Mouse (Mus musculus) lung, postnatal 25 days (tissue): ENCODE data around the gene Nin.
A peak's percentile ranks its signal among the peaks of the same experiment; 100 is the strongest.

Source experiments
- DNase-seq: peaks from one replicate; pipeline ENCODE4 v3.0.0; 2022; ENCODE audit warnings: low spot score

Gene Nin

DNA sequence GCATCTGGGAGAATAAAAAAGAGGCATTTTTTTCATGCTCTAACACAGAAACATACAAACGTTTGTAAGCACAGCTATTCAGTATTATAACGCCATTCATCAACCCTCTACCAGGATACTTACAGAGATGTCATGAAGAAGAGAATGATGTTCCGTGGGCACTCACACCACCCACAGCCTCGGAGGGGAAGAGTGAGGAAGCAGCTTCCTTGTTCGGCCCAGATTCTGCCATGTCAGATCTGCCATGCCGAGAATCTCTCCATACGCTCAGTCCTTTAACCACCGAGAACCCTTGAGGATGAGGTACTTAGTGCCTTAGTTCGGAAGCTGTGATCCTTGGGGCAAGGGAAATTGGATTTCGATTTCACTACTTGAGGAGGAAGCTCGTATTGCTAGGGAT is at the start of gene Nin:
Gene Nin, minus strand, starts transcription at position 367 of the 400 bp plus-strand sequence.
- no peak for DNase-seq

DNA sequence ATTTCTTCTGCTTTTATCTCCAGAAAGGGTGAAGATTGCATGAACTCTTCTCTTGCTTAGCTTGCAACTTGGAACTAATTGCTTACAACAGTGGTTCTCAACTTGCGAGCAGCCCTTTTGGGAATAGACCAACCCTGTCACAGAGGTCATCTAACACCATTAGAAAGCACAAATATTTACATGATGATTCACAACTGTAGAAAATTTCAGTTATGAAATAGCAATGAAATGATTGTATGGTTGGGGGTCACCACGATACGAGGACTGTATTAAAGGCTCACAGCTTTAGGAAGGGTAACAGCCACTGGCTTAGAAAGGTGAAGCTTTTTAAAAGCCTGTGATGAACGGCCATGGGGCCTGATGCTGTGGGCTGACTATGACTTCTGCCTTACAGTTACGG is 47.5 kb upstream of the Nin start:
- DNase-seq = no peak

DNA sequence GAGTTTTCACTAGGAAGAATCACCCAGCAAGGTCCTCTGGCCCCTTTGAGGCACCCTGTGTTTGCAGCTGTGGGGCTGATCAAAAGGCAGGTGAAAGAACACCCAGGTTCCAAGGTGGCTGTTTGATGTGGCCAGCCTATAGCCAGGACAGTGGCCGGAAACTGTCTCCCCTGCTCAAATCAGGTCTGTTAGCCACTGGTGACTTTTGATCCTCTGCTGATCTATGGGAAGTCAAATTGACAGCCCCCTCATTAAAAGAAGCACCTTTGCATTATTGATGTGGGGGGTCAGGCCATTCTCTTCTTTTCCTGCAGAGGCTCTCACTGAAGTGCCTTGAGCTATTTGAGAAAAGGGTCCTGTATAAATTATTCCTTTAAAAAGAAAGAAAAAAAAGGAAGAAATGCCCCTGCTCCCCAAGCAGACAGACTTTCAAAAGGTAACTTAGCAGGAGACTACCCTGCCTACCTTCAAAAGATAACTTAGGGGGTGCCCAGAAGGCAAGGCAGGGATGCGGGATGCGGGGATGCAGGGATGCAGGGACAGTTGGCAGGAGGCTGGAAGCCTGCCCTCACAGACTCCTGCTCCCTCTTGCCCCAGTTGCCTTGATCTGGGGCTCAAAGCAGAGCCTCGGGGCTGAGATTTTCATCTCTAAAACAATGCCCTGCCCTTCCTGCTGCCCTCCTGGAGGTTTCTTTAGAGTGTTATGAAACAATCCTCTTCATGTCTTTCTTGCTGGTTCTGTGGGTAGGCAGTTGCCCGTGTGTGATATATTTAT is 44.0 kb upstream of the Nin start:
- no peak for DNase-seq

DNA sequence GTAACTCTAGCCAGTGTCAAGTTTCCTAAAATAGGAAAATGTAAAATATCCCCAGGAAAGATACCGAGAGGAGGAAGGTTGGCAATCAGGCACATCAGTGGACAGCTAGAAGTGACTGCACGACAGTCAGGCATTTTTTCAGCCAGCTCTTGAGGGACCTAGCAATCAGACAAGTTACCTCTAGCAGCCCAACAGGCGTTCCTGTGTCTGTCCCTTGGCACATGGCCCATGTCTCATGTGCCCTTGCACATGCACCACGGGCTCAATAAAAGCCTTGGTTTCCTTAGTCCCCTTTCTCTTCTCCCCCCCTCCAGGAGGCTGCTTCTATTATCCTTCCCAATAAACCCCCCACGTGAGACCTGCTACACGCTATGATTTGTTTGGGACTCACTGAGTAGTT is 42.7 kb upstream of the Nin start:
- no peak for DNase-seq

DNA sequence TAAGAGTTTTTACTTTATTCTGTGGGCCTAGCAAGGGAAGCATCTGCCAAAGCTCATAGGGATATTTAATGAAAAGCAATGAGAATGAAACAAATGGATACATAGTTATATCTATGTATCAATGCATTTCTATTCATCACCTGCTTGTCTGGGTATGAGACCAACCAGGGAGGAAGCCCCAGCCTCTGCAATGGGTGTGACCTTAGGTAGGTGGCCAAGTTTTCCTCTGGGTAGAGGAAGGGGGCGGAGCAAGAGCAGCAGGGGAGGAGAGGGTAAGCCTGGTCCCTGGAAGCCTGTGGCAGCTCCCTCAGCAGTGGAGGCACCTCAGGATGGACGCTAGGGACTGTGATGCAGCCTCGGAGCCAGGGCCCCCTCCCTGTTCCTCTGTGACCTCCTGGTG is 40.3 kb upstream of the Nin start, which contains the start of gene Abhd12b:
Gene Abhd12b, plus strand, starts transcription at position 301 of the 400 bp plus-strand sequence.
- DNase-seq = no peak

DNA sequence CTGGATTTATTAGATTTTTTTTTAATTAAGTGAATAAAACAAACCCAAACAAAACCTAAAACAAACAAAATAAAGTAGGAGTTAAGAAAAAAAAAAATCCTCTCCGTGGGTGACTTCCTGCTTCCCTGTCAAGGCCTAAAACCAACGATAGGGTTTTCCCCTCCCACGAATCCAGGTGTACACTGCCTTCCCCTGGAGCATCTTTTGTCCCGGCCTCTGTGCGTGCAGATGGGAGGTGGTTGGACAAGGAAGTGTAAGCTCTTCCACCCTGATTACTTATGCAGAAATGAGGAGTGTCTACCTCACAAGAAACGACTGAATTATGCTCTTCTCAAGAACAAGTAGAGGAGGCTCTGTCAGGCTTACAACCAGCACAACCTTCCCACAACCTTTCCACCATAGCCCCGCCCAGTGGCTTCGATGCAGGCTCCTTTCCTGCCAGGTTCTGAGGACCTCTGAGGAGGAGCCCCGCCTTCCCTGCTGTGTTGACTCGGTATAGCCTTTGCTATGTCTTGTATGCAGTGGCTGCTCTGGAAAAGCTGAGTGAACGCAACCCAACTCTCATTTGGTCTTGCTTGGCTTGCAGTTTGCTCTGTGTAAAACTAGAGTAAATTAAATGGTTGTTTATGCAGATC is 35.2 kb upstream of the Nin start:
- DNase-seq = no peak

GRCm38 (mm10) chr12:70147986-70148630 is 34.6 kb upstream of the Nin start:
- DNase-seq = no peak

GRCm38 (mm10) chr12:70145586-70145985 is 32.1 kb upstream of the Nin start:
- DNase-seq = no peak

GRCm38 (mm10) chr12:70144637-70145448 is 31.3 kb upstream of the Nin start:
- peak; percentile 64 for DNase-seq

- peak; percentile 73 for DNase-seq
Measured at GRCm38 (mm10) chr12:70144106-70144587, 30.6 kb upstream of the Nin start.

DNA sequence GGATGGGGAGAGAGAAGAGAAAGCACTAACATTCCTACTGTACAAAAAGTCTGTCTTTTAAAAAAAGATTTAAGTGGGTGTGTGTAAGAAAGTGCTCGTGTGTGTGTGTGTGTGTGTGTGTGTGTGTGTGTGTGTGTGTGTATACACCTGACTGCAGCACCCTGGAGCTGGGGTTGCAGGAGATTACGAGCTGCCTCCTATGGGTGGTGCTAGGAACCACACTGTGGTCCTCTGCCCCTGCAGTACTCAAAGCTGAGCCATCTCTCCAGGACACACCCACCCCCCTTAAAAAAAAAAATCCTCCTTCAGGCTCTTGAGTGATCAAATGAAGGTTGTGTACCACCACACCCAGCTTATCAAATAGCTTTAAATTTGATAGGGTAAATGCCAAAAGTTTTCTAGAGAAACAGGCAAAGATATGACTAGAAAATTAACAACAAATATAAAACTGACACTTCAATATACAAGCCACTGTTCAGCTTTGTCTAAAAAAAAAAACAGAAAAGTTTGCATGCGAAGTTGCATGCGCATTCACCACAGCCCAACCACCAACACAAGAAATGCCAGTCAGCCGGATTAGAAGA is 27.6 kb upstream of the Nin start:
- DNase-seq = no peak

GRCm38 (mm10) chr12:70140542-70140941 is 27.0 kb upstream of the Nin start:
- peak; percentile 44 for DNase-seq

GRCm38 (mm10) chr12:70139871-70140270 is 26.4 kb upstream of the Nin start:
- no peak for DNase-seq

DNA sequence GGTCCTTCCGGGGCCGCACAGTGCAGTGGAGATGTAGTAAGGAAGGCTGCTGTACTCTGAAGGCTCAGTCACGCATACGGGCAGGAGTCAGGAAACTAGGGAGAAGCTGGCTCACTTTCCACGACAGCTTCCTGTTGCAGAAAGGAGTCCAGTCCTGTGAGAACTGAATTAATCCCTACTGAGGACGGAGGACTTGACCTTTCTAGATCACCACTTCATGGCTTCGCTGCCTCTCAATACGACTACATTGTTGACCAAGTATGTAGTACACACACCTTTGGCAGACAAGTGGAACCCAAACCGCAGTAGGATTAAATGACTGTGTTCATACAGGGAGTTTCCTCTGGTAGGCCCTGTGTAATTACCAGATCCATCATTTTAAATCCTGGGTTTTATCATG is 24.1 kb upstream of the Nin start:
- DNase-seq = peak; percentile 34

DNA sequence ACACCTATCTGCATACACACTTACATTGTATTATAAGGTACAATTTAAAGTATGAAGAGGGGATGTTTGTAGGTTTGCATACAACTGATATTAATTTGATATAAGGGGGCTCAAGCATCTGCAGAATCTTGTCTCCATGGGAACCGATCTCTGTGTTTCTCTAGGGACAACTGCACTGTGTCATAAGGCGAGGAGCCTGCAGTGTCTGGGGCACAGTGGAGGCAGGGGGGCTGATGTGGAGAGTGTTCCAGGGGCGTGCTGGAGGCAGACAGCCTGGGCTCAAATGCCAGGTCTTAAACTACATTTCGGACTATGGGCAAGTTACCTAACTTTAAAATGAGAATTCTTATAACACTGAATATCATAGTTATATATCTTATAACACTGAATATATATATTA is 23.6 kb upstream of the Nin start:
- DNase-seq = no peak

GRCm38 (mm10) chr12:70136185-70136756 is 22.8 kb upstream of the Nin start:
- peak; percentile 75 for DNase-seq

DNA sequence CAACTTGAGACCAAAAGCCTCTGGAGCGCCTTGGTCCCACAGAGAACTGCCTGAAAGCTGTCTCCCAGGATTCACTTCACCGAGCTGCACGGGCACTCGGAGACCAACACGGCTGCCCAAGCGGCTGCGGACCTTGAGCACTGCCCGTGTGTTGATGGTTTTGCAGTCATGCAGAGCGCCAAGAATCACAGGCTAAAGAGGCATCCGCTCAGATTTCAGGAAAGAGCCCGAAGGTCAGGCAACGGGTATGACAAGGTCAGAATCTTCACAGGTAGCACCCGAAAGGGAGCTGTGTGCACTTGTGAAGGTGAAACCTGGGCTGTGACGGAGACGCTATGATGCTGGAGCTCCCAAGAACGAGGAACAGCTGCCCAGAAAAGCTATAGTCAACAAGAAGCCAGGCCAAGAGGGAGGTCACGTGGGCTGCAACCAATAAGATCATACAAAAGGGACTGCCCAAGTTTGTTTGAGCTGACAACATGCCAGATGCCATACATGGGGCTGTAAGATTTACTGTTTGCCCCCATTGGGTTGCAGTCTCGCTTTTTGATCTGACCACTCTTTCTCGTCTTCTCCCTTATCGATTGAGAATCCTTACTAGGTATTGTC is 21.2 kb upstream of the Nin start:
- no peak for DNase-seq

- no peak for DNase-seq
Measured at GRCm38 (mm10) chr12:70131042-70131675, 17.6 kb upstream of the Nin start.

DNA sequence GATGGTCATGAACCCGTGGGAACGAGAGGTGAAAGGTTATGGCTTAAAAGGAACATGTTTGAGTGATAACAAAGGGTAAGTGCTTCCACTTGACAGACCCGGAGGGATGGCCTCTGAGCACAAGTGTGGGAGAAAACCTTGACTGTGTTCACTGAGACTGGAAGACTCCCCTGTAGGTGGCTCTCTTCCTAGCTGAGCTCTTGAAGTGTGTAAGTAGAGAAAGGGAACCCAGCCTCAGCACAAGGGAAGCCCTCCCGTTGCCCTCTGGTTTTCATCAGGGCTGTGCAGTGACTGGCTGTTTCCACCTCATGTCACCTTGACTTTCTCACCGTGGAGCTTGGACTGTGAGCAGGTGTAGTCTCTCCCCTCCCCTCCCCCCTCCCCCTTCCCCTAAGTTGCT is 15.6 kb upstream of the Nin start:
- DNase-seq = no peak

DNA sequence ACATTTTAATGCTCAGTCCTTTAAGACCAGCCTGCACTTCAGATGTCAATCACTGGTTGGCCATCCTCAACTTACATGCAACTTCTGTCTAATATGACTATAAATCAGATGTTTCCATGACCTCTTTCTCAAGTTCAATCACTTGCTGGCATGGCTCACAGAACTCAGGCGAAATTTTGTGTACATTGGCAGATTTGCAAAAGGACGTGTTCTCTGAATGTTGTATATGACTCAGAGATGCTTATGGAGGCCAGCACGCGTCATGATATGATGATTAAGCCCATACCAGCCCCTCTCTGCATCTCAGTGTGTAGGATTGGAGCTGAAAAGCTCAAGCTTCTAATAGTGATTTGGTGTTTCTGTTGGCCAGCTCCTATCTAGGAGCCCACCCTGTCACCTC is 13.1 kb upstream of the Nin start:
- DNase-seq = no peak
